Mouse (Mus musculus) midbrain, embryonic 16.5 days (tissue): ENCODE data around the gene Olfr1036. TPM values are rescaled to one million over a fixed set of nuclear protein-coding genes. Genes with fewer than 3 reads are reported as not detected.
"Not testable (repeated sequence)": the region's sequence is repeated elsewhere in the genome, so short reads cannot be mapped to it uniquely, and the experiment has no call there.

Experiments
- ATAC-seq: fragments of 200-750 bp; cut with Nextera tagmentation; 2 replicates; pipeline ENCODE4 v1.8.0; 2017; ENCODE audit warnings: moderate TSS enrichment
- H3K27ac ChIP-seq: fragments of 300-500 bp; sonication (generic); 2 replicates; pipeline ENCODE4 v1.5.1; 2014; ENCODE audit warnings: mild to moderate bottlenecking, low read length, mixed read lengths
- H3K27me3 ChIP-seq: fragments of 300-500 bp; sonication (generic); 2 replicates; pipeline ENCODE4 v1.6.1; 2014; ENCODE audit warnings: low read depth, low read length, mixed read lengths; ENCODE audit not compliant: control insufficient read depth, insufficient read depth
- H3K36me3 ChIP-seq: fragments of 300-500 bp; sonication (generic); 2 replicates; pipeline ENCODE4 v1.6.1; 2014; ENCODE audit warnings: mild to moderate bottlenecking, low read length, moderate library complexity, mixed read lengths; ENCODE audit not compliant: control insufficient read depth, insufficient read depth
- H3K4me1 ChIP-seq: fragments of 300-500 bp; sonication (generic); 2 replicates; pipeline ENCODE4 v1.6.1; 2014; ENCODE audit warnings: mild to moderate bottlenecking, low read length, mixed read lengths; ENCODE audit not compliant: control insufficient read depth, insufficient read depth
- H3K4me2 ChIP-seq: fragments of 300-500 bp; sonication (generic); 2 replicates; pipeline ENCODE4 v1.6.1; 2014; ENCODE audit warnings: mild to moderate bottlenecking, low read length, mixed read lengths
- H3K4me3 ChIP-seq: fragments of 300-500 bp; sonication (generic); 2 replicates; pipeline ENCODE4 v1.5.1; 2014; ENCODE audit warnings: low read depth, mild to moderate bottlenecking, low read length, moderate library complexity, mixed read lengths
- H3K9ac ChIP-seq: fragments of 300-500 bp; sonication (generic); 2 replicates; pipeline ENCODE4 v1.6.1; 2014; ENCODE audit warnings: low read depth, low read length, mixed read lengths
- H3K9me3 ChIP-seq: fragments of 300-500 bp; sonication (generic); replicated peaks from 2 replicates; pipeline ENCODE4 v1.6.1; 2014; ENCODE audit warnings: mild to moderate bottlenecking, low read length, mixed read lengths; ENCODE audit not compliant: control insufficient read depth, poor library complexity, severe bottlenecking
- WGBS: fragments of 180-500 bp; shearing (Covaris S2); extraction: QIAGEN DNeasy Blood & Tissue Kit; methylation state at CpG from one replicate; pipeline ENCODE4 v1.1.7; 2014; 5-methylcytosine and 5-hydroxymethylcytosine counted together
- polyA plus RNA-seq: library from polyadenylated mRNA; unstranded; fragments of >200 nt; fragmentation: Nextera tagmentation; extraction: Ambion mirVana; gene quantifications from 2 replicates; pipeline ENCODE4 v1.2.1, GENCODE M21; 2015

Gene Olfr1036
- not detected in 2 replicates for polyA plus RNA-seq

GRCm38 (mm10) chr2:86073692-86074091 lies at the start of gene Olfr1036:
Olfr1036 (plus strand) TSS chr2:86073992.
- not testable (repeated sequence) for ATAC-seq, H3K36me3 ChIP-seq, H3K9me3 ChIP-seq, H3K27ac ChIP-seq, H3K4me1 ChIP-seq, H3K27me3 ChIP-seq, H3K4me2 ChIP-seq, H3K4me3 ChIP-seq, H3K9ac ChIP-seq

- no peaks in the 10 kb centered on the region for H3K27me3 ChIP-seq
- H3K27ac ChIP-seq, result no peak within 1 kb of the TSS
- no peaks in the 10 kb centered on the region for H3K36me3 ChIP-seq
- H3K9ac ChIP-seq, result no peak within 1 kb of the TSS
- H3K4me3 ChIP-seq, result no peak within 1 kb of the TSS
- no peaks in the 10 kb centered on the region for H3K4me1 ChIP-seq
- H3K4me2 ChIP-seq, result no peak within 1 kb of the TSS
- no peaks in the 10 kb centered on the region for H3K9me3 ChIP-seq
- no peak for ATAC-seq
Measured at GRCm38 (mm10) chr2:86045561-86045960, 28.2 kb upstream of the Olfr1036 start, which contains the start of gene Olfr1034. Olfr1034 (plus strand) TSS chr2:86045861.

DNA sequence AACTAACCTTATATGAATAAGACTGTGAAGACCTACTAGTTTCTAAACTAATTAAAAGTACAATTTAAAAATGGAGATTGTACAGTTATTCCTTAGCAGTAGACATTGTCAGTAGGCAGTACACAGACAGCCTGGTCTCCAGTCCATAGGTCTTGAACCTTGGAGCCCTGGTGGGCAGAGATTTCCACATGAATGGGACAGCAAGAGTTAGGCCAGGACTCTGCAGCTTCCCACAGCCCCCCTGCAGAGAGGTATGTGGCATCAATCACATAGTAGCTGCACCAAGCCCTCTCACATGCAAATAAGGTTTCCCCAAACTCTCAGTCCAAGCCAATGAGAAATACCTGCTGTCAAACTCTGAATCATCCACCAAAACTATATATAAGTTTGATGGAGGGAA lies 23.0 kb upstream of the Olfr1036 start:
- not testable (repeated sequence) for ATAC-seq, H3K36me3 ChIP-seq, H3K9ac ChIP-seq, H3K27me3 ChIP-seq, H3K9me3 ChIP-seq, H3K27ac ChIP-seq, H3K4me3 ChIP-seq, H3K4me1 ChIP-seq, H3K4me2 ChIP-seq

GRCm38 (mm10) chr2:86063766-86064165 lies 10.0 kb upstream of the Olfr1036 start:
- H3K4me3 ChIP-seq, H3K27ac ChIP-seq, H3K4me1 ChIP-seq, H3K9ac ChIP-seq, H3K36me3 ChIP-seq, ATAC-seq, H3K4me2 ChIP-seq, H3K9me3 ChIP-seq, H3K27me3 ChIP-seq: not testable (repeated sequence)
- WGBS, result 99% methylated on average over 2 of the region's 2 CpGs

- H3K4me1 ChIP-seq, result no peaks in the 10 kb centered on the region
- H3K4me3 ChIP-seq, result no peak overlapping the region
- no peaks in the 10 kb centered on the region for H3K36me3 ChIP-seq
- 96% methylated on average over 8 of the region's 8 CpGs for WGBS
- ATAC-seq, result no peak
- H3K27ac ChIP-seq, result no peak overlapping the region
- no peak overlapping the region for H3K4me2 ChIP-seq
- no peak overlapping the region for H3K9ac ChIP-seq
- H3K9me3 ChIP-seq, result no peaks in the 10 kb centered on the region
- H3K27me3 ChIP-seq, result no peaks in the 10 kb centered on the region
Measured at GRCm38 (mm10) chr2:86070189-86070588, 3.6 kb upstream of the Olfr1036 start.

- not testable (repeated sequence) for H3K36me3 ChIP-seq, H3K27me3 ChIP-seq, H3K4me3 ChIP-seq, H3K4me1 ChIP-seq, ATAC-seq, H3K9me3 ChIP-seq, H3K4me2 ChIP-seq, H3K27ac ChIP-seq, H3K9ac ChIP-seq
- 93% methylated on average over 1 of the region's 1 CpGs for WGBS
Measured at GRCm38 (mm10) chr2:86080478-86080877, 6.7 kb downstream of the Olfr1036 start.

DNA sequence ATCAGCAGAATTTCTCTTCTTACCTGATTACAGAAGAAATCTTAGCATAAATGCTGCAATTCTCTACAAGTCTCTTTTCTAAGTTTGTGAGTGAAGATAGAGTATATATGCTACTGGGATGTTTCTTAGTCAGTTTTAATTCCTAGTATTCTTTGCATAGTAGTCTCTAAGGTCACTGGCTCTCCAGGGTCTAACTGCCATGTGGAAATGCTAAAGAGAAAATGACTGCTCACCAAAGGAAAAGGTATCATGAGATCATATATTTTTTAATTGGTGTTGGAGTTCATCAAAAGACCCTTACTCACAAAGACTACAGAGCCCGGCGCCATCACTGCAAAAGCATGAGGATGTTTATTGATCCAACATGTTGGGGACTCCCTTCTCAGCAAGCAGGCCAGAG lies 13.5 kb downstream of the Olfr1036 start, which contains the start of gene Olfr1037:
Gene Olfr1037, minus strand, starts transcription at position 101 of the 400 bp plus-strand sequence.
- no peak within 1 kb of the TSS for H3K4me3 ChIP-seq
- H3K9ac ChIP-seq, result no peak within 1 kb of the TSS
- whole genome bisulfite sequencing, result 90% methylated on average over 2 of the region's 2 CpGs
- no peak within 1 kb of the TSS for H3K4me2 ChIP-seq
- no peaks in the 10 kb centered on the region for H3K9me3 ChIP-seq
- no peaks in the 10 kb centered on the region for H3K27me3 ChIP-seq
- no peak within 1 kb of the TSS for H3K27ac ChIP-seq
- no peaks in the 10 kb centered on the region for H3K4me1 ChIP-seq
- no peaks in the 10 kb centered on the region for H3K36me3 ChIP-seq
- ATAC-seq, result no peak

Other genes starting within 250 kb of the Olfr1036 start
- not detected in 2 replicates for gene Olfr1019, start 228.5 kb upstream of the Olfr1036 start, polyA plus RNA-seq
- gene Olfr1020, start 227.0 kb upstream of the Olfr1036 start, polyA plus RNA-seq, result not detected in 2 replicates
- not detected in 2 replicates for gene Olfr1022, start 205.4 kb upstream of the Olfr1036 start, polyA plus RNA-seq
- not detected in 2 replicates for gene Olfr1023, start 188.4 kb upstream of the Olfr1036 start, polyA plus RNA-seq
- gene Olfr1024, start 168.9 kb upstream of the Olfr1036 start, polyA plus RNA-seq, result not detected in 2 replicates
- not detected in 2 replicates for gene Olfr1025-ps1, start 158.8 kb upstream of the Olfr1036 start, polyA plus RNA-seq
- not detected in 2 replicates for gene Olfr1026, start 152.4 kb upstream of the Olfr1036 start, polyA plus RNA-seq
- not detected in 2 replicates for gene Olfr1028, start 123.6 kb upstream of the Olfr1036 start, polyA plus RNA-seq
- gene Olfr1029, start 100.1 kb upstream of the Olfr1036 start, polyA plus RNA-seq, result not detected in 2 replicates
- not detected in 2 replicates for gene Olfr1030, start 94.7 kb upstream of the Olfr1036 start, polyA plus RNA-seq
- gene Olfr1031, start 83.7 kb upstream of the Olfr1036 start, polyA plus RNA-seq, result not detected in 2 replicates
- not detected in 2 replicates for gene Olfr1032, start 68.5 kb upstream of the Olfr1036 start, polyA plus RNA-seq
- gene Olfr1033, start 53.4 kb upstream of the Olfr1036 start, polyA plus RNA-seq, result 0.79 TPM in 1 of 2 replicates, not detected in the other
- not detected in 2 replicates for gene Olfr1034, start 28.1 kb upstream of the Olfr1036 start, polyA plus RNA-seq
- gene Olfr1037, start 13.4 kb downstream of the Olfr1036 start, polyA plus RNA-seq, result not detected in 2 replicates
- not detected in 2 replicates for gene Olfr1039, start 61.9 kb downstream of the Olfr1036 start, polyA plus RNA-seq
- not detected in 2 replicates for gene Olfr1040, start 72.7 kb downstream of the Olfr1036 start, polyA plus RNA-seq
- not detected in 2 replicates for gene Olfr1042, start 87.8 kb downstream of the Olfr1036 start, polyA plus RNA-seq
- gene Olfr1043, start 93.5 kb downstream of the Olfr1036 start, polyA plus RNA-seq, result not detected in 2 replicates
- gene Olfr1044, start 103.8 kb downstream of the Olfr1036 start, polyA plus RNA-seq, result not detected in 2 replicates
- gene Olfr52, start 111.7 kb downstream of the Olfr1036 start, polyA plus RNA-seq, result not detected in 2 replicates
- not detected in 2 replicates for gene Olfr1045, start 129.0 kb downstream of the Olfr1036 start, polyA plus RNA-seq
- not detected in 2 replicates for gene Olfr1046, start 145.3 kb downstream of the Olfr1036 start, polyA plus RNA-seq
- gene Olfr1047, start 157.4 kb downstream of the Olfr1036 start, polyA plus RNA-seq, result not detected in 2 replicates
- gene Olfr1048, start 166.3 kb downstream of the Olfr1036 start, polyA plus RNA-seq, result not detected in 2 replicates
- not detected in 2 replicates for gene Olfr1049, start 184.3 kb downstream of the Olfr1036 start, polyA plus RNA-seq
- not detected in 2 replicates for gene Olfr1051, start 205.1 kb downstream of the Olfr1036 start, polyA plus RNA-seq
- not detected in 2 replicates for gene Olfr1052, start 218.5 kb downstream of the Olfr1036 start, polyA plus RNA-seq
- gene Olfr1053, start 241.3 kb downstream of the Olfr1036 start, polyA plus RNA-seq, result not detected in 2 replicates